In the genomic region with DNA sequence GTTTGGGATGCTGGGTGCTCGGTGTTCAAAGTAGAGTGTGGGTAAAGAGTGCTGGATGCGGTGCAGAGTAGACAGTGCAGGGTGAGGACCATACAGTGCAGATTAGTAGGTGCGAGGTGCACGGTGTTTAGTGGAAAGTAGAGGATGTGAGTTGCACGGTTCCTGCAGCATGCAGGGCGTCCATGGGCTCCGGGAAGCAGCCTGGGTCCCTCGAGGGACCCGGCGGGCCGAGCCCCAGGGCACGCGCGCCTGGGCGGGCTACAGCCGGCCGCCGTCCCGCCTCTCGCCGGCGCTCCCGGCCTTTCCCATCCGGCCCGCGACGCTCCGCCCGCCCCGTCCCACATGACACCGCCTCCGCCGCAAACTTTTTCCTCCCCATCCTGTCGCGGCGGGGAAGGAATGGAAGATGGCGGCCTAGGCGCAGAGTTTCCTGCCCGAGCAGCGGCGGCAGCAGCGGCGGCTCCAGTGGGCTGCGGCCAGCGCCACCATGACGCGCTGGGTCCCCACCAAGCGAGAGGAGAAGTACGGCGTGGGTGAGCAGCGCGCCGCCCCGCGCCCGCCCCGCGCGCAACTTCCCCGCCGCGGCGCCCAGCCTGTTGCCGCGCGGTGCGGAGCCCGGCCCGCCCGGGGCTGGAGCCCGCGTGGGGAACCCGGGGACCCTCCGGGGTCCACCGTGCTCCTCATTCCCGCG, we compare ENCODE assay signal across 8 mouse cellular contexts. TPM values are rescaled to one million over a fixed set of nuclear protein-coding genes. Genes with fewer than 3 reads are reported as not detected.
DNase-seq lines count a peak whose midpoint lies in the region; ATAC-seq and TF ChIP-seq lines count a peak whose summit lies in the region.

A gene (plus strand): TSS at position 343 of the 691 bp plus-strand sequence.

- 2% methylated on average over 33 of the region's 77 CpGs for WGBS in lung, embryonic 16.5 days

- H3K27ac ChIP-seq in ES-Bruce4 (ENCODE audit: insufficient read depth, low read length), result peak within 1 kb of the TSS; percentile 62
- H3K27ac ChIP-seq in lung, embryonic 16.5 days (ENCODE audit: low read length), result peak within 1 kb of the TSS; percentile 96

- peak within 1 kb of the TSS; percentile 63 for H3K4me2 ChIP-seq in lung, embryonic 16.5 days (ENCODE audit: low read depth, low read length)

- peak within 1 kb of the TSS; percentile 67 for H3K4me3 ChIP-seq in ES-Bruce4 (ENCODE audit: low read depth, low read length)
- peak within 1 kb of the TSS; percentile 89 for H3K4me3 ChIP-seq in lung, embryonic 16.5 days (ENCODE audit: low read length)

- no peaks in the 10 kb centered on the region for H3K27me3 ChIP-seq in ES-Bruce4 (ENCODE audit: control insufficient read depth, insufficient read depth, low read length, poor library complexity, severe bottlenecking)
- H3K27me3 ChIP-seq in lung, embryonic 16.5 days (ENCODE audit: control insufficient read depth, insufficient read depth, low read depth, low read length), result no peaks in the 10 kb centered on the region

- no peak for TF ChIP-seq EP300 in ES-Bruce4 (IDR thresholded peaks at IDR 0.05; ENCODE audit: insufficient read depth, low read depth, low read length)

- peak; percentile 56 for DNase-seq in brain, adult 2 months (ENCODE audit: low read depth, low spot score)
- DNase-seq in forelimb bud, embryonic 11.5 days (ENCODE audit: low read depth, low spot score), result peak; percentile 64
- DNase-seq in heart, postnatal 4 days, result peak; percentile 85
- peak; percentile 28 for DNase-seq in layer of hippocampus, adult 9-11 months
- peak; percentile 70 for DNase-seq in retina, embryonic 14.5 days (ENCODE audit: low spot score)

- no peaks in the 10 kb centered on the region for H3K9me3 ChIP-seq in ES-Bruce4 (replicated peaks; ENCODE audit: control insufficient read depth, insufficient read depth, low read length, poor library complexity, severe bottlenecking)
- no peaks in the 10 kb centered on the region for H3K9me3 ChIP-seq in lung, embryonic 16.5 days (ENCODE audit: control insufficient read depth, low read length)

- H3K36me3 ChIP-seq in ES-Bruce4 (ENCODE audit: control insufficient read depth, insufficient read depth, low read length, poor library complexity, severe bottlenecking), result no peaks in the 10 kb centered on the region
- H3K36me3 ChIP-seq in lung, embryonic 16.5 days (ENCODE audit: control insufficient read depth, insufficient read depth, low read length), result no peaks in the 10 kb centered on the region

- H3K9ac ChIP-seq in ES-Bruce4 (ENCODE audit: low read depth, poor library complexity, severe bottlenecking), result peak within 1 kb of the TSS; percentile 90
- peak within 1 kb of the TSS; percentile 96 for H3K9ac ChIP-seq in lung, embryonic 16.5 days (ENCODE audit: low read length)

- ATAC-seq in lung, embryonic 16.5 days (ENCODE audit: low read depth), result peak; percentile 92
- ATAC-seq in megakaryocyte-erythroid progenitor cell, adult 5-6 weeks (replicated peaks; ENCODE audit: low FRiP score, low TSS enrichment, poor library complexity, severe bottlenecking), result no peak; the same call in 1 of the 2 replicates

- H3K4me1 ChIP-seq in ES-Bruce4 (ENCODE audit: control insufficient read depth, insufficient read depth, low read length), result peaks cover 2% of the 10 kb centered on the region
- peaks cover 40% of the 10 kb centered on the region for H3K4me1 ChIP-seq in lung, embryonic 16.5 days (replicated peaks; ENCODE audit: control insufficient read depth, insufficient read depth, low read length)

- TF ChIP-seq POLR2A in ES-Bruce4 (IDR thresholded peaks at IDR 0.05; ENCODE audit: insufficient read depth, low read length), result no peak

- no peak for TF ChIP-seq CTCF in ES-Bruce4 (IDR thresholded peaks at IDR 0.05; ENCODE audit: low read depth, low read length)

RNA-seq across cellular contexts. Expression of the gene that starts here (rescaled TPM):
- polyA plus RNA-seq in ES-Bruce4 (2011; ENCODE audit: insufficient read depth, insufficient read length, low read depth, missing spikeins), result 51.2 and 54.8 TPM in 2 replicates
- total RNA-seq in heart, postnatal 4 days (2021), result 10 to 100 TPM; 53.7 to 56.5 TPM
- 40.0 and 44.5 TPM in 2 replicates for polyA plus RNA-seq in lung, embryonic 16.5 days (2015; fragmentation: Nextera tagmentation; extraction: Ambion mirVana)
- 0.40 TPM in 1 of 2 replicates, not detected in the other for total RNA-seq in megakaryocyte-erythroid progenitor cell, adult 5-6 weeks (2014; fragmentation: Nextera tagmentation)
- 0.56 and 2.9 TPM in 2 replicates for total RNA-seq in megakaryocyte-erythroid progenitor cell, adult 5-6 weeks (2017)

Comparison
In these comparisons a context has a peak if more than half of its experiments do, and no peak if none do; other contexts are left out.
1. RNA of the gene that starts here (total RNA-seq): 53.7 to 56.5 TPM in heart, postnatal 4 days; 0.40 to 2.9 TPM in megakaryocyte-erythroid progenitor cell, adult 5-6 weeks; every median in the first group is over 10 times any median in the second.
2. DNase-seq: peak in every context shown above with its lines; median percentile 85 in heart, postnatal 4 days; 70 in retina, embryonic 14.5 days; 64 in forelimb bud, embryonic 11.5 days; 56 in brain, adult 2 months; 28 in layer of hippocampus, adult 9-11 months.